Mouse (Mus musculus): ENCODE measurements at regions not wholly inside any gene's neighbourhood (a gene's known extent, or its start where the extent isn't known, plus 50 kb on each side); places are given as distances from the start of the nearest gene placed in this dataset.

DNA sequence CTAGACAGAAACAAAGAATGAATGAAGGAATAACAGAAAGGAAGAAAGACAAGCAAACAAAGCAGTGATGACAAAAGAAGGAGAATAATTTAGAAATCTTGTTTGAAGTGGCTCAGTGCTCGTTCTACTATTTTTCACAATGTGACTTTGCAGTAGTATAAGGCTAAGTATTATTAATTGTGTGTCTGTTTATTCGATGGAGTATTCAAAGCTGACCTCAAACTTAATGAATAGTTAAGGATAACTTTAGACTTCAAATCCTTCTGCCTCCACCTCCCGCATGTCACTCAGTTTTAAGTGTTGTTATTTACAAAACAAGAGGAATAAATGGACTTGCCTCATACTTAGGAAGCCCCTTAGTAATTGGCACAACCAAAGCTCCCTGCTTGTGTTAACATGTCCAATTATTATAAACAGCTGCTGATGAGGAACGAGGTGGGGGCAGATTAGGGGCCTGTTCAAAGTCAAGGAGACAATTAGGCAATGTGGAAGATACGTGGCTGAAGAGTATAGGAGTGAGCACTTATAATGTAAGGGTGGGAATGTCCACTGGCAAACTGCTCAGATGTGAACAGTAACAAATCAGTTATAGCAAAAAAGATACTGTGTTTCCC, 572.0 kb upstream of the Fam92a start:
- Histone ChIP-seq H3K4me3 (ENCODE audit: low read depth, low read length) (no peak overlapping the region), H3K4me1 (replicated peaks; ENCODE audit: control insufficient read depth, insufficient read depth, low read length) (no peaks in the 10 kb centered on the region), H3K36me3 (ENCODE audit: control insufficient read depth, insufficient read depth, low read length) (no peaks in the 10 kb centered on the region), H3K27ac (ENCODE audit: low read depth, low read length) (no peak overlapping the region), H3K9me3 (ENCODE audit: control insufficient read depth, low read length) (no peaks in the 10 kb centered on the region), H3K4me2 (replicated peaks; ENCODE audit: low read depth, low read length) (no peak overlapping the region), H3K27me3 (ENCODE audit: control insufficient read depth, insufficient read depth, low read length) (no peaks in the 10 kb centered on the region), H3K9ac (ENCODE audit: low read depth, low read length) (no peak overlapping the region)
- WGBS = 73% methylated on average over 5 of the region's 5 CpGs
- no peak for DNase-seq (ENCODE audit: low spot score)
- ATAC-seq (ENCODE audit: low FRiP score) = no peak

DNA sequence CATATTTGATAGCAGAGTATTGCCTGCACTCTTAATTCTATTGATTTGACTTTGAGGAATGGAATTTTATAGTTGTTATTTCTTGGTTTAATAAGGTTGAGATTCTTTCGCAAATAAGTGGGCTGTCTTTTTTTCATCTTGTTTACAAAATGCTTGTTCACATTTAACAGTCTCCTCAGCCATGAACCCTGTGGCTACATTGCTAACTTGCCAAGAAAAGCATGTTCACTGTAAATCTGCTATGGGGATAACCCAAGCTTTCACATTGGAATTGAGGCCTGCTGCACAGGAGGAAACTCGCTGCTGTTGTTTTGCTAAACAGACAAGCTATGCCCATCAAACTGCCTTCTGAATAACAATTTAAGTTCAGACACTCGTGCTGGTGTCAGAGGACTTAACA, 564.6 kb upstream of the Fam92a start:
- H3K4me2 ChIP-seq (replicated peaks; ENCODE audit: low read depth, low read length) = no peak overlapping the region
- no peak overlapping the region for H3K4me3 ChIP-seq (ENCODE audit: low read depth, low read length)
- ATAC-seq (ENCODE audit: low FRiP score) (no peak), DNase-seq (ENCODE audit: low spot score) (no peak)
- no peak overlapping the region for H3K9ac ChIP-seq (ENCODE audit: low read depth, low read length)
- no peaks in the 10 kb centered on the region for H3K27me3 ChIP-seq (ENCODE audit: control insufficient read depth, insufficient read depth, low read length)
- no peaks in the 10 kb centered on the region for H3K4me1 ChIP-seq (replicated peaks; ENCODE audit: control insufficient read depth, insufficient read depth, low read length)
- WGBS = 66% methylated on average over 3 of the region's 3 CpGs
- no peak overlapping the region for H3K27ac ChIP-seq (ENCODE audit: low read depth, low read length)
- H3K36me3 ChIP-seq (ENCODE audit: control insufficient read depth, insufficient read depth, low read length) = no peaks in the 10 kb centered on the region
- H3K9me3 ChIP-seq (ENCODE audit: control insufficient read depth, low read length) = no peaks in the 10 kb centered on the region

DNA sequence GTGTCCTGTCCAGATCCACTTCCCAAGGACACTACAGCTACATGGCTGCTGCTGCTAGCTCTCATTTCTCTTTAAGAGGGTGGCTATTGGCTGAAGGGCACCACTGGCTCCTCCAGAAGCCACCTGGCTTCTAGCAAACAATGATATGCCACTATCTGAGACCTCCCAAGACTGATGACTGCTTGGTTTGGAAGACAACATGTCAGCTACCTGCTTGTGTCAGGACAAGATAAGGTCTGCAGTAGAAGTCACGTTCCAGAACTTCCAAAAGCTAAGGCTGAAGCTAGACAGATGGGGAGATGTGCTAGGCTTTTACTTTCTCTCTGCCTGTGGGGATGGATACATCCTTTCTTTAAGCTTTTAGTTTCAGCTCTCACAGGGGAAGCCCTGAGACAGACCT, 528.4 kb upstream of the Fam92a start:
- Histone ChIP-seq H3K36me3 (ENCODE audit: control insufficient read depth, insufficient read depth, low read length) (no peaks in the 10 kb centered on the region), H3K9me3 (ENCODE audit: control insufficient read depth, low read length) (no peaks in the 10 kb centered on the region), H3K27ac (ENCODE audit: low read depth, low read length) (no peak overlapping the region), H3K4me3 (ENCODE audit: low read depth, low read length) (no peak overlapping the region), H3K4me1 (replicated peaks; ENCODE audit: control insufficient read depth, insufficient read depth, low read length) (no peaks in the 10 kb centered on the region), H3K4me2 (replicated peaks; ENCODE audit: low read depth, low read length) (no peak overlapping the region), H3K27me3 (ENCODE audit: control insufficient read depth, insufficient read depth, low read length) (no peaks in the 10 kb centered on the region), H3K9ac (ENCODE audit: low read depth, low read length) (no peak overlapping the region)
- ATAC-seq (ENCODE audit: low FRiP score) (no peak), DNase-seq (ENCODE audit: low spot score) (no peak)
- 87% methylated on average over 1 of the region's 1 CpGs for WGBS

DNA sequence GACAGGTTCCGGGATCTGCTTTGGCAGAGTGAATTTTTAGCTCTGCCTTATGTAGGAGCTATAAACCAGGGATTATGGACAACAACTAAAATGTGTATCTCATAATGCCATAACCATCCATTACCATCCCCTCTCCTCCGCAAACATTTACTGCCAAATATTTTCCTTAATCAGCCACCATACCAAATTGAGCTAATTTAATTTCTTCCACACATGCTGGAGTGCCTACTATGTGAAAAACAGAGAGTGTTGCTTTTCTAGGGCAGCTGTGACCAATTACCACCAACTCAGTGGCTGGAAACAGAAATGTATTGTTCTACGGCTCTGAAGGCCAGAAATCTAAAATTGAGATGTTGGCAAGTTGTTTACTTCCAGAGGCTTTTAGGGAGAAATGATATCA, 506.0 kb upstream of the Fam92a start:
- Histone ChIP-seq H3K4me2 (replicated peaks; ENCODE audit: low read depth, low read length) (no peak overlapping the region), H3K36me3 (ENCODE audit: control insufficient read depth, insufficient read depth, low read length) (no peaks in the 10 kb centered on the region), H3K27me3 (ENCODE audit: control insufficient read depth, insufficient read depth, low read length) (no peaks in the 10 kb centered on the region), H3K4me1 (replicated peaks; ENCODE audit: control insufficient read depth, insufficient read depth, low read length) (no peaks in the 10 kb centered on the region), H3K27ac (ENCODE audit: low read depth, low read length) (no peak overlapping the region), H3K9me3 (ENCODE audit: control insufficient read depth, low read length) (no peaks in the 10 kb centered on the region), H3K9ac (ENCODE audit: low read depth, low read length) (no peak overlapping the region), H3K4me3 (ENCODE audit: low read depth, low read length) (no peak overlapping the region)
- whole genome bisulfite sequencing = 81% methylated on average over 3 of the region's 3 CpGs
- no peak for ATAC-seq (ENCODE audit: low FRiP score)
- DNase-seq (ENCODE audit: low spot score) = no peak

DNA sequence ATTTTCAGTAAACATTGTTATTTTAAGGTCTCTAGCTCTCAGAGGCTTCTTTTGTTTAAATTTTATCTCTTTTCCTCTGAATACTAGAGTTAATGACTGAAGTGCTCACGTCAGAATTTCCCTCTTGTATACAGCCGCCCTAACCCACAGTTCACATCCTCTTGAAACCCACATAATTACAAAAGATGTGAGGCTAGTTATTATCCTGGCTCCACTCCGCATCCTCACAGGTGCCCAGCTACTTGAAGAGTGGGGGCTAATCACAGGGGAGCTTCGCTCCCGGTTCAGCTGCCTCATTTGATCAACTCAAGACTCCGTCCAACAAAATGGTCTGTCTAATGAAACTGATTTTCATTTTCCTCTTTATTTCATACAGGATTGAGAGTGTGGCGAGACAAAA, 499.6 kb upstream of the Fam92a start:
- Histone ChIP-seq H3K9me3 (ENCODE audit: control insufficient read depth, low read length) (no peaks in the 10 kb centered on the region), H3K27me3 (ENCODE audit: control insufficient read depth, insufficient read depth, low read length) (no peaks in the 10 kb centered on the region), H3K27ac (ENCODE audit: low read depth, low read length) (no peak overlapping the region), H3K4me2 (replicated peaks; ENCODE audit: low read depth, low read length) (no peak overlapping the region), H3K4me3 (ENCODE audit: low read depth, low read length) (no peak overlapping the region), H3K4me1 (replicated peaks; ENCODE audit: control insufficient read depth, insufficient read depth, low read length) (no peaks in the 10 kb centered on the region), H3K9ac (ENCODE audit: low read depth, low read length) (no peak overlapping the region), H3K36me3 (ENCODE audit: control insufficient read depth, insufficient read depth, low read length) (no peaks in the 10 kb centered on the region)
- DNase-seq (ENCODE audit: low spot score) = no peak
- ATAC-seq (ENCODE audit: low FRiP score) = no peak
- 87% methylated on average over 7 of the region's 7 CpGs for WGBS

- WGBS = 10% methylated on average over 2 of the region's 2 CpGs
These were observed 491.4 kb upstream of the Fam92a start for GRCm38 (mm10) chr4:12663176-12663575.

DNA sequence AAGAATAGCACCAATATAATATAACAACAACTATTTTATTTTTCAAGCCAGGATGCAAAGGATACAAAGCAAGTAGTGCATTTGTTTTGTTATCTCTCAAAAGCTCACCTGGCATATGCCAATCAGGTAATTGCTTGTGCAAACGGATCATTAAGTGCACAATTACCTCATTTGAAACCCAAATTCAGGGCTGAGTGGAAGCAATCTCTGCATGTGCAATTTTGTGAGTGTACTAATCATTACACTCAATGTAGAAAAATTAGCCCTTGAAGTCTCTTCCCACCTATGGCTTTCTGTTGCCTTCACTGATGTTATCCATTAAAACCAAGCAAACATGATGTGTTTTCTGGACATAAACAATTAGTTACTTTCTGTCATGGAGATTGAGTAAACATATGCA, 490.9 kb upstream of the Fam92a start:
- WGBS = 61% methylated on average over 1 of the region's 1 CpGs
- Histone ChIP-seq H3K27me3 (ENCODE audit: control insufficient read depth, insufficient read depth, low read length) (no peaks in the 10 kb centered on the region), H3K36me3 (ENCODE audit: control insufficient read depth, insufficient read depth, low read length) (no peaks in the 10 kb centered on the region), H3K9ac (ENCODE audit: low read depth, low read length) (no peak overlapping the region), H3K4me2 (replicated peaks; ENCODE audit: low read depth, low read length) (no peak overlapping the region), H3K4me3 (ENCODE audit: low read depth, low read length) (no peak overlapping the region), H3K27ac (ENCODE audit: low read depth, low read length) (no peak overlapping the region), H3K4me1 (replicated peaks; ENCODE audit: control insufficient read depth, insufficient read depth, low read length) (no peaks in the 10 kb centered on the region), H3K9me3 (ENCODE audit: control insufficient read depth, low read length) (no peaks in the 10 kb centered on the region)
- DNase-seq (ENCODE audit: low spot score) (no peak), ATAC-seq (ENCODE audit: low FRiP score) (no peak)

More at GRCm38 (mm10) chr4:12663176-12663575, 491.4 kb upstream of the Fam92a start:
- H3K9me3 ChIP-seq (ENCODE audit: control insufficient read depth, low read length) = no peaks in the 10 kb centered on the region
- no peak overlapping the region for H3K9ac ChIP-seq (ENCODE audit: low read depth, low read length)
- H3K27ac ChIP-seq (ENCODE audit: low read depth, low read length) = no peak overlapping the region
- no peaks in the 10 kb centered on the region for H3K36me3 ChIP-seq (ENCODE audit: control insufficient read depth, insufficient read depth, low read length)
- H3K27me3 ChIP-seq (ENCODE audit: control insufficient read depth, insufficient read depth, low read length) = no peaks in the 10 kb centered on the region
- no peak overlapping the region for H3K4me3 ChIP-seq (ENCODE audit: low read depth, low read length)
- no peak for ATAC-seq (ENCODE audit: low FRiP score)
- no peak overlapping the region for H3K4me2 ChIP-seq (replicated peaks; ENCODE audit: low read depth, low read length)
- H3K4me1 ChIP-seq (replicated peaks; ENCODE audit: control insufficient read depth, insufficient read depth, low read length) = no peaks in the 10 kb centered on the region
- DNase-seq (ENCODE audit: low spot score) = no peak

DNA sequence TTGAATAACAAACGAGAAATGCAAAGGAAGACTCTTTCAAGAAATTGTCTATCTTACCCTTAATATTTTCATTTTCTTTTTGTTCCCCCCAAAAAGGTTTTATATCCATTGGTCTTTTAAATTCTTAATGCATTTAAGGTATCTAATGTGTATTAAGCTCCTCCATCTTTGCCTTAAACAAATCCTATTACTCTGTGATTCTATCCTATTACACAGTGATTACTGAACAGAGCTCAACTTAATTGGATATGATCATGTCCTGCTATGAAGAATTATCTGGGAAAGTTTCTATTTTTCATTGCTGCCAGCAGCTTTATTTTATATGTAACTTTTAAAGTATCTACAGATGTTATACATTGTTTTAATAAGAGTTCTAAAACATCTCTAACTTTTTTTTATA, 487.3 kb upstream of the Fam92a start:
- Histone ChIP-seq H3K4me2 (replicated peaks; ENCODE audit: low read depth, low read length) (no peak overlapping the region), H3K27me3 (ENCODE audit: control insufficient read depth, insufficient read depth, low read length) (no peaks in the 10 kb centered on the region), H3K9me3 (ENCODE audit: control insufficient read depth, low read length) (no peaks in the 10 kb centered on the region), H3K27ac (ENCODE audit: low read depth, low read length) (no peak overlapping the region), H3K4me3 (ENCODE audit: low read depth, low read length) (no peak overlapping the region), H3K9ac (ENCODE audit: low read depth, low read length) (no peak overlapping the region), H3K4me1 (replicated peaks; ENCODE audit: control insufficient read depth, insufficient read depth, low read length) (no peaks in the 10 kb centered on the region), H3K36me3 (ENCODE audit: control insufficient read depth, insufficient read depth, low read length) (no peaks in the 10 kb centered on the region)
- 74% methylated on average over 1 of the region's 1 CpGs for WGBS
- DNase-seq (ENCODE audit: low spot score) = no peak
- ATAC-seq (ENCODE audit: low FRiP score) = no peak

- H3K4me1 ChIP-seq (replicated peaks; ENCODE audit: control insufficient read depth, insufficient read depth, low read length) = no peaks in the 10 kb centered on the region
- H3K4me2 ChIP-seq (replicated peaks; ENCODE audit: low read depth, low read length) = no peak overlapping the region
- no peak overlapping the region for H3K4me3 ChIP-seq (ENCODE audit: low read depth, low read length)
- no peaks in the 10 kb centered on the region for H3K9me3 ChIP-seq (ENCODE audit: control insufficient read depth, low read length)
- H3K36me3 ChIP-seq (ENCODE audit: control insufficient read depth, insufficient read depth, low read length) = no peaks in the 10 kb centered on the region
- H3K27ac ChIP-seq (ENCODE audit: low read depth, low read length) = no peak overlapping the region
- no peak overlapping the region for H3K9ac ChIP-seq (ENCODE audit: low read depth, low read length)
- H3K27me3 ChIP-seq (ENCODE audit: control insufficient read depth, insufficient read depth, low read length) = no peaks in the 10 kb centered on the region
- ATAC-seq (ENCODE audit: low FRiP score) = peak; percentile 59; the same call in 1 of the 2 replicates
- peak; percentile 51 for DNase-seq (ENCODE audit: low spot score)
- 17% methylated on average over 6 of the region's 6 CpGs for WGBS
These were observed 486.8 kb upstream of the Fam92a start for GRCm38 (mm10) chr4:12658594-12658993.
